Mouse (Mus musculus): ENCODE results near the gene Agap1. TPM values are rescaled to one million over a fixed set of nuclear protein-coding genes. Genes with fewer than 3 reads are reported as not detected.
A peak's percentile ranks its signal among the peaks of the same experiment; 100 is the strongest.

Gene Agap1
- polyA plus RNA-seq, 1 experiment from 2014 or later, result 8.5 TPM

DNA sequence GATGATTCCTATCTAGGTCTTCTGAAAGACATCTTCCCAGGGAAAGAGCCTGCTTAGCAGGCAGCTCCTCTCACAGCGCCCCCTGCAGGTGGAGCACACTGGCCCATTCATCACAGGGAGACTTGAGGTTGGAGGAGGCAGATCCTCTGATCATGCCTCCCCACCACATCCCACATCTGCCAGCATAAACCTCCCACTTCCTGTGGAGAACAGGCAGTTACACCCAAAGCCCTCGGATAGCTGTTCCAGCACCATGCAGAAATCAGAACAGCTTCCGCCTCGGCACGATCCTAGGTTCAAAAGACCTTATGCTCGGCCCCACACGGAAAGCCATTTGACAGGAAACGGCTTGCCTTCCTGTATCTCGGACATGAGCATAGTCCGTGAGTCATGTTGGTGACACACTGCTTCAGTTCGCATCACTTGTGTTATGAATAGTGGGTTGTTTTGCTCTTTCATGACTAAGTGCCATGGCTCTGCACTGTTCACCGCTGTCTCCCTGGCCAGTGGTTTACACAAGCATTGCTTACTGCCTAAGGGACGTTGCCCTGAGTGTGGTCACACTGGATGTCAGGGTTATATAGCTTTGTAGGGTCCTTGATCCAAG is 276.1 kb downstream of the Agap1 start:
- DNase-seq (ENCODE audit: low spot score), result peak; percentile 50
- no peak overlapping the region for H3K27ac ChIP-seq
- no peak overlapping the region for H3K9ac ChIP-seq (ENCODE audit: low read depth, low read length)
- no peaks in the 10 kb centered on the region for H3K9me3 ChIP-seq (replicated peaks; ENCODE audit: low read length)
- WGBS, result 66% methylated on average over 13 of the region's 13 CpGs
- no peak overlapping the region for H3K4me2 ChIP-seq (ENCODE audit: low read length)
- ATAC-seq (replicated peaks; ENCODE audit: low FRiP score, low read depth), result no peak
- H3K4me3 ChIP-seq (replicated peaks; ENCODE audit: low read depth, low read length), result no peak overlapping the region
- no peaks in the 10 kb centered on the region for H3K27me3 ChIP-seq (ENCODE audit: insufficient read depth, low read length)
- peak; percentile 55 for TF ChIP-seq CTCF (IDR thresholded peaks at IDR 0.05; ENCODE audit: low read depth)
- H3K36me3 ChIP-seq (ENCODE audit: insufficient read depth, low read length), result 0 out of 2 replicates have a peak, but pooled peaks cover 8% of the 10 kb centered on the region
- peaks cover 8% of the 10 kb centered on the region; the same call in 1 of the 2 replicates for H3K4me1 ChIP-seq (replicated peaks; ENCODE audit: insufficient read depth, low read length)

DNA sequence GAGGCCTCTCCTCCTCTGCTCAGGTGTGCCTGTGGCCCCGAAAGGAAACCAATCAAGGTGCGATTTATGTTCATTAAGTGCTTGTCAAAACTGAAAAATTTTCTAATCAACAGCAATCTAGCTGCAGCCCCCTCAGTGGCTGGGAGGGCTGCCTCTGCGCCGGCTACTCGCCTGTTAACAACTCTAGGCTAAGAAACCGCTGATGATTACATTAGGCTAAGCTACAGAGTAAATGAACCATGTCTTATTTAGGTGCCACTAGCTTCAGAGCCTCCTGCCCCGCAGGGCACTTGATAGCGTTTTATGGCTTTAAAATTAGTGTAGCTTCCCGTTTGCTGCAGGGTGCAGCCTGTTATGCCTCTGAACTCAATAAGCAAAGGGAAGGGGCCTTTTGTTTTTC is 279.8 kb downstream of the Agap1 start:
- 24% methylated on average over 9 of the region's 9 CpGs for WGBS

DNA sequence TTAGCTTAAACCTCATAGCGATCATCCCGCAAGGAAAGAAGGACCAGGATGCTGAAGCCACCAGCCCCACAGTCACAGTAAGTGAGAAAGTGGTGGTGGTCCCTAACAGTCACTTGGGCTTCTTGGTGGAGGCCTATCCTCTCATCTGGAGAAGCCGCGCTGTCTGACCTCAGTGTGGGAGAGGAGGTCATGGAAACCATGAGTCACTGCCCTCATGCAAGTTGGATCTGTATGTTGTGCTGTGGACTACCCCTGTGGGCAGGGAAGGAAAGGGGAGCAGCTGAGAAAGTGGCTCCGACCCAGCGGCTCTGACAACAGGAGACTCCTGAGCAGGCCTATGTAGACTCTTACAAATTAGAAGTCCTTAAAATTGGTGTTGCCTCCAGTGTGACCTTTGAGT is 280.5 kb downstream of the Agap1 start:
- Histone ChIP-seq H3K4me1 (replicated peaks; ENCODE audit: insufficient read depth, low read length) (peaks cover 8% of the 10 kb centered on the region; the same call in 1 of the 2 replicates), H3K4me2 (ENCODE audit: low read length) (no peak overlapping the region), H3K27me3 (ENCODE audit: insufficient read depth, low read length) (no peaks in the 10 kb centered on the region), H3K9ac (ENCODE audit: low read depth, low read length) (no peak overlapping the region), H3K9me3 (replicated peaks; ENCODE audit: low read length) (no peaks in the 10 kb centered on the region), H3K36me3 (ENCODE audit: insufficient read depth, low read length) (no peaks in the 10 kb centered on the region), H3K27ac (no peak overlapping the region), H3K4me3 (replicated peaks; ENCODE audit: low read depth, low read length) (no peak overlapping the region)
- DNase-seq (ENCODE audit: low spot score), result no peak
- TF ChIP-seq CTCF (IDR thresholded peaks at IDR 0.05; ENCODE audit: low read depth), result no peak
- WGBS, result 47% methylated on average over 6 of the region's 6 CpGs
- ATAC-seq (replicated peaks; ENCODE audit: low FRiP score, low read depth), result no peak

More for the DNA sequence above, 279.8 kb downstream of the Agap1 start:
- Histone ChIP-seq H3K9me3 (replicated peaks; ENCODE audit: low read length) (no peaks in the 10 kb centered on the region), H3K4me3 (replicated peaks; ENCODE audit: low read depth, low read length) (no peak overlapping the region), H3K27me3 (ENCODE audit: insufficient read depth, low read length) (no peaks in the 10 kb centered on the region), H3K36me3 (ENCODE audit: insufficient read depth, low read length) (no peaks in the 10 kb centered on the region), H3K27ac (no peak overlapping the region), H3K4me2 (ENCODE audit: low read length) (no peak overlapping the region), H3K9ac (ENCODE audit: low read depth, low read length) (no peak overlapping the region), H3K4me1 (replicated peaks; ENCODE audit: insufficient read depth, low read length) (peaks cover 8% of the 10 kb centered on the region; the same call in 1 of the 2 replicates)
- ATAC-seq (replicated peaks; ENCODE audit: low FRiP score, low read depth) (no peak), DNase-seq (ENCODE audit: low spot score) (no peak)
- TF ChIP-seq CTCF (IDR thresholded peaks at IDR 0.05; ENCODE audit: low read depth), result no peak

DNA sequence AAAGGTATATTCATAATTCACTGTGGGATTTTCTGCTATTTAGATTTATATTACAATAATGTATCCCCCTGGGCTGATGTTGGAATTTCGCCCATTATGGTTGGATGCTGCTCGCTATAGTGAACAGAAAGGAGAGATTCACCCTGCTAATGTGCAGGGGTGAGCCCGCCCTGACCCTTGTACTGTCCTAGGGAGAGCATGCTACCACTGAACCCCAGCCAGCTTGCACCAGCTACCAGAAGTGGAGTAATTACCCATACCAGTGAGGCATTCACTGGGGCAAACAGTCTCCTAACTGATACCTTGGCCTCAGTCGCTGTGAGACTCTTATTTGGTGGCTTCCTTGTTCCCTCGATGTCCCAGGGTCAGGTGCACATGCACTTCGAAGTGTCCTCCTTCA is 281.4 kb downstream of the Agap1 start:
- H3K9me3 ChIP-seq (replicated peaks; ENCODE audit: low read length), result no peaks in the 10 kb centered on the region
- H3K27me3 ChIP-seq (ENCODE audit: insufficient read depth, low read length), result no peaks in the 10 kb centered on the region
- no peak for TF ChIP-seq CTCF (IDR thresholded peaks at IDR 0.05; ENCODE audit: low read depth)
- peak; percentile 46; the same call in 1 of the 2 replicates for ATAC-seq (replicated peaks; ENCODE audit: low FRiP score, low read depth)
- H3K27ac ChIP-seq, result no peak overlapping the region
- no peak overlapping the region for H3K4me2 ChIP-seq (ENCODE audit: low read length)
- H3K4me1 ChIP-seq (replicated peaks; ENCODE audit: insufficient read depth, low read length), result peaks cover 8% of the 10 kb centered on the region; the same call in 1 of the 2 replicates
- no peak overlapping the region for H3K9ac ChIP-seq (ENCODE audit: low read depth, low read length)
- H3K36me3 ChIP-seq (ENCODE audit: insufficient read depth, low read length), result no peaks in the 10 kb centered on the region
- WGBS, result 91% methylated on average over 6 of the region's 6 CpGs
- no peak overlapping the region for H3K4me3 ChIP-seq (replicated peaks; ENCODE audit: low read depth, low read length)
- no peak for DNase-seq (ENCODE audit: low spot score)

DNA sequence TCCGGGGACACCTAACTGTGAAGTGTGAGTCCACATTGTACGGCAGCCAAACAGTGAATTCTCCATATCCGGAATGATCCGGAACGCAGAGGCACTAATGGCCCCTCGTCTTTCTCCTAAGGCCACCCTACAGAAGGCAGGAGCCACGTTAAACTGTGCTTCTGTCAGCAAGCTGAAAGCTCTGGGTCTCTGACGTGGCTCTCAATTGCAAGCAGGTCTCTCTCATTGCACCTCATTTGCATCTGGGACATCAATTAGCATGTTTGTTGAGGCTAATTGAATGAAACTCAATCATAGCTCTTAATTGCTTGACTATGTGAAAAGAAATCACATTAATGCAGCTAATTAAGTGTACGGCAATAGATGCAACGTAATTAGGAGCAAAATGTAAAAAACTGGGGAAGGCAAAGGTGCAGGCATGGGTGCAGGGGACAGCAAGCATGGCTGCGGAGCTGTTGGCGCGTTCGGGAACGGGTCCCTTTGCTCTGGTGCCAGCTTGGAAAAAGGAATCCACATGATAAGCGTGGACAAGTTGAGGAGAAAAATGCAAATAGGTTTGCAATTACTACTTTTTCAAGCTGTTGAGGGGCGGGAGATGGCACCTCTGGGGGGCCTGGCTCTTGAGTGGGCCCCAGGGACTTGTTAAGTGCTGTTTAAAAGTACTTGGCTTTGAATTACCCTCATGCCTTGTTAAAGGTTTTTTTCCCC is 284.6 kb downstream of the Agap1 start:
- ATAC-seq (replicated peaks; ENCODE audit: low FRiP score, low read depth) (no peak), DNase-seq (ENCODE audit: low spot score) (no peak)
- 70% methylated on average over 17 of the region's 17 CpGs for WGBS
- Histone ChIP-seq H3K4me1 (replicated peaks; ENCODE audit: insufficient read depth, low read length) (peaks cover 7% of the 10 kb centered on the region; the same call in 1 of the 2 replicates), H3K36me3 (ENCODE audit: insufficient read depth, low read length) (peaks cover 7% of the 10 kb centered on the region; the same call in 1 of the 2 replicates), H3K9ac (ENCODE audit: low read depth, low read length) (no peak overlapping the region), H3K4me3 (replicated peaks; ENCODE audit: low read depth, low read length) (no peak overlapping the region), H3K27ac (no peak overlapping the region), H3K9me3 (replicated peaks; ENCODE audit: low read length) (no peaks in the 10 kb centered on the region), H3K4me2 (ENCODE audit: low read length) (no peak overlapping the region), H3K27me3 (ENCODE audit: insufficient read depth, low read length) (no peaks in the 10 kb centered on the region)
- TF ChIP-seq CTCF (IDR thresholded peaks at IDR 0.05; ENCODE audit: low read depth), result no peak

DNA sequence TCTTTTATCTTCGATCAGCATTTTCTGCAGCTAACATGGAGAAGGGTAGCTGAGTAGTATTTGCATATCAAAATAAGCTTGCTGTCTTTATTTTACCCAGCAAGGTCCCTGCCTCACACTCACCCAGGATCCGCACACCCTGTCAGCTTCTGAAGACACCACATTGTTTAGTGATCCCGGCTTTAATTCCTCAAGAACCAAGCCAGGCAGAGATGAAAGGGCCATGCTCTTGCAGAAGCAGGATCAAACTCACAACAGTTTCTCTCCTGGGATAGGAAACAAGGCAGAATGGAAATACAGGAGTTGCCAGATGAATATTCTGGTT is 285.1 kb downstream of the Agap1 start:
- H3K4me1 ChIP-seq (replicated peaks; ENCODE audit: insufficient read depth, low read length), result 0 out of 2 replicates have a peak, but pooled peaks cover 4% of the 10 kb centered on the region
- no peak overlapping the region for H3K9ac ChIP-seq (ENCODE audit: low read depth, low read length)
- WGBS, result 44% methylated on average over 3 of the region's 3 CpGs
- H3K27ac ChIP-seq, result no peak overlapping the region
- H3K36me3 ChIP-seq (ENCODE audit: insufficient read depth, low read length), result peaks cover 8% of the 10 kb centered on the region; the same call in 1 of the 2 replicates
- no peak overlapping the region for H3K4me3 ChIP-seq (replicated peaks; ENCODE audit: low read depth, low read length)
- H3K27me3 ChIP-seq (ENCODE audit: insufficient read depth, low read length), result no peaks in the 10 kb centered on the region
- ATAC-seq (replicated peaks; ENCODE audit: low FRiP score, low read depth) (no peak), DNase-seq (ENCODE audit: low spot score) (no peak)
- H3K9me3 ChIP-seq (replicated peaks; ENCODE audit: low read length), result no peaks in the 10 kb centered on the region
- no peak for TF ChIP-seq CTCF (IDR thresholded peaks at IDR 0.05; ENCODE audit: low read depth)
- no peak overlapping the region for H3K4me2 ChIP-seq (ENCODE audit: low read length)

Data from kidney, postnatal 0 days (tissue).